Mouse (Mus musculus): ENCODE data around the gene Srcap.

GRCm38 (mm10) chr7:127561340-127561858, 49.6 kb downstream of the Srcap start, which contains the start of gene Tmem265:
- TF ChIP-seq CTCF (IDR thresholded peaks at IDR 0.05; ENCODE audit: borderline replicate concordance, insufficient read depth, low read length) (no peak), POLR2A (IDR thresholded peaks at IDR 0.05; ENCODE audit: low read depth, low read length) (no peak)

Measured in embryonic fibroblast, embryonic 13.5 days (primary cell).